Mouse (Mus musculus): Measurements from ENCODE around the gene Zfp384. TPM values are rescaled to one million over a fixed set of nuclear protein-coding genes. Genes with fewer than 3 reads are reported as not detected.

The Zfp384 gene
- polyA plus RNA-seq (2012; rRNA removed), result 103 and 130 TPM in 2 replicates
- polyA plus RNA-seq (2014; fragmentation: Nextera tagmentation; extraction: Ambion mirVana), result 12.4 and 14.6 TPM in 2 replicates

DNA sequence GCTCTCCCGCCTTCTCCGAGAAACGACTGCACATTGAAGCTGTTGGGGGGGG is at the start of gene Zfp384:
Gene Zfp384, plus strand, starts transcription at position 17 of the 52 bp plus-strand sequence.
- H3K4me1 ChIP-seq (ENCODE audit: control insufficient read depth, insufficient read depth, low read length), result peaks cover 11% of the 10 kb centered on the region
- peak within 1 kb of the TSS; percentile 72 for H3K4me2 ChIP-seq (replicated peaks; ENCODE audit: low read depth, low read length, severe bottlenecking)
- H3K27ac ChIP-seq (replicated peaks; ENCODE audit: low read depth, low read length), result peak within 1 kb of the TSS; percentile 98
- WGBS, result 0% methylated on average over 3 of the region's 3 CpGs
- H3K9me3 ChIP-seq (ENCODE audit: control insufficient read depth, low read length), result no peaks in the 10 kb centered on the region
- ATAC-seq (ENCODE audit: low FRiP score, low read depth) (no peak), DNase-seq (ENCODE audit: low spot score) (no peak)
- peaks cover 29% of the 10 kb centered on the region for H3K36me3 ChIP-seq (ENCODE audit: control insufficient read depth, insufficient read depth, low read length)
- H3K4me3 ChIP-seq (replicated peaks; ENCODE audit: low read length), result peak within 1 kb of the TSS; percentile 80
- TF ChIP-seq POLR2A (IDR thresholded peaks at IDR 0.05; ENCODE audit: borderline replicate concordance, extremely low read depth, insufficient read depth, insufficient read length), result no peak
- H3K9ac ChIP-seq (ENCODE audit: low read depth, low read length, severe bottlenecking), result peak within 1 kb of the TSS; percentile 93
- H3K27me3 ChIP-seq (ENCODE audit: control insufficient read depth, insufficient read depth, low read length), result no peaks in the 10 kb centered on the region

DNA sequence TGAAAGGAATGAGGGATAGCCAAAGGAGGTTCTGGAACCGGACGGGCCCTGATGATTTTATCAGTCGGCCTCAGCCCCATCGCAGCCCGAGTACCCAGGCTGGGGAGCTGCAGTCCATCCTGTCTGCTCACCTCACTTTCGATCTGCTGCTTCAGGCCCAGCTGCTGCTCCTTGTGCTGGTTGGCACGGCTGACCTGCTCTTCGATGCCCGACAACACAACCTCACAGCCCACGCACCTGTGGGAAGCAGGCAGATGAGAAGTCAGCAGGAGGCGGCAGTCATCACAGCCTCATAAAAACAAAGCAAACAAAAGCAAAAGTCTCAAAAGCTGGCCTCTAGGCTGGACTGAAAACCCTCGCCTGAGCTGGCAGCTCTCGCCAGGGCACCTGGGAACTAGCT is 49.0 kb upstream of the Zfp384 start:
- no peak overlapping the region for H3K27ac ChIP-seq (replicated peaks; ENCODE audit: low read depth, low read length)
- H3K27me3 ChIP-seq (ENCODE audit: control insufficient read depth, insufficient read depth, low read length), result no peaks in the 10 kb centered on the region
- no peak overlapping the region for H3K4me2 ChIP-seq (replicated peaks; ENCODE audit: low read depth, low read length, severe bottlenecking)
- DNase-seq (ENCODE audit: low spot score), result no peak
- no peaks in the 10 kb centered on the region for H3K9me3 ChIP-seq (ENCODE audit: control insufficient read depth, low read length)
- peaks cover 8% of the 10 kb centered on the region for H3K4me1 ChIP-seq (ENCODE audit: control insufficient read depth, insufficient read depth, low read length)
- TF ChIP-seq POLR2A (IDR thresholded peaks at IDR 0.05; ENCODE audit: borderline replicate concordance, extremely low read depth, insufficient read depth, insufficient read length), result no peak
- ATAC-seq (ENCODE audit: low FRiP score, low read depth), result no peak
- no peak overlapping the region for H3K4me3 ChIP-seq (replicated peaks; ENCODE audit: low read length)
- peaks cover 69% of the 10 kb centered on the region for H3K36me3 ChIP-seq (ENCODE audit: control insufficient read depth, insufficient read depth, low read length)
- H3K9ac ChIP-seq (ENCODE audit: low read depth, low read length, severe bottlenecking), result no peak overlapping the region
- WGBS, result 94% methylated on average over 13 of the region's 13 CpGs

DNA sequence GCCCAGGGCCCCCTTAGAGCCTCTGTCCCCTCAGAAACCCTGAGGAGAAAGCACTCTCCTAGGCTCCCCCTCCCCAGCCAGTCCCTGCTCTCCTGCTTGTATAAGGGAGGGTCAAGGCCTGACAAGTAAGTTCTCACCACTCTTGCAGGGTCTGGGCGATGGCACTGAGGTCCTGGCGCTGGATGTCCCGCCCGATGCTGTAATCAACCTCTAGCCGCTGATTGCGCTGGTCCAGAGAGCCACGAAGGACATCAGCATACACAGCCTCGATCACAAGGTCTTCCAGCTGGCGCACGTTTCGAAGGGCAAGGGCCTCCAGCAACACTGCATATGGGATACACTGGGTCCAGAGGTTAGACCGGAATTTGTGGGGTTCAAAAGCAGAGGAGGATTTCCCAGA is 47.9 kb upstream of the Zfp384 start:
- H3K4me3 ChIP-seq (replicated peaks; ENCODE audit: low read length), result no peak overlapping the region
- DNase-seq (ENCODE audit: low spot score) (no peak), ATAC-seq (ENCODE audit: low FRiP score, low read depth) (no peak)
- H3K4me2 ChIP-seq (replicated peaks; ENCODE audit: low read depth, low read length, severe bottlenecking), result no peak overlapping the region
- WGBS, result 93% methylated on average over 12 of the region's 12 CpGs
- no peak overlapping the region for H3K9ac ChIP-seq (ENCODE audit: low read depth, low read length, severe bottlenecking)
- H3K27me3 ChIP-seq (ENCODE audit: control insufficient read depth, insufficient read depth, low read length), result no peaks in the 10 kb centered on the region
- H3K27ac ChIP-seq (replicated peaks; ENCODE audit: low read depth, low read length), result no peak overlapping the region
- TF ChIP-seq POLR2A (IDR thresholded peaks at IDR 0.05; ENCODE audit: borderline replicate concordance, extremely low read depth, insufficient read depth, insufficient read length), result no peak
- peaks cover 63% of the 10 kb centered on the region for H3K36me3 ChIP-seq (ENCODE audit: control insufficient read depth, insufficient read depth, low read length)
- peaks cover 8% of the 10 kb centered on the region for H3K4me1 ChIP-seq (ENCODE audit: control insufficient read depth, insufficient read depth, low read length)
- H3K9me3 ChIP-seq (ENCODE audit: control insufficient read depth, low read length), result no peaks in the 10 kb centered on the region

DNA sequence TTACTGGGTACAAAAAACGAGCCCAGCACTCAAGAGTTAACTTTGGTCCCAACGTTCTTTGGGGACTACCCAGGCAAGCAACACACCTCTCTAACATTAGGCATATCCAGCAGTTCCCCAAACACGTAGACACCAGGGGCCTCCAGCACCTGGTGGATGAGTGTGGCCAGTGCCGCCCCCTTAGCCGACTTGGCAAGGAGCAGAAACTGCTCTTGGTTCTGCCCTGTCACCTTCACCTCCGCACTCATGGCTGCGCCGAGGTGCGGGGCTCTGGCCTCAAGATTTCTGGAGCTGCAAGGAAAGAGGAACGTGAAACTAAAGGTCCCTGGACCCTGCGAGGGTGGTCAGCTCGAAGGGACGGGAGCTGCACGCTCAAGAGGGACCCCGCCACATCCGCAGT is 44.3 kb upstream of the Zfp384 start:
- peaks cover 29% of the 10 kb centered on the region for H3K36me3 ChIP-seq (ENCODE audit: control insufficient read depth, insufficient read depth, low read length)
- H3K27me3 ChIP-seq (ENCODE audit: control insufficient read depth, insufficient read depth, low read length), result no peaks in the 10 kb centered on the region
- no peaks in the 10 kb centered on the region for H3K9me3 ChIP-seq (ENCODE audit: control insufficient read depth, low read length)
- no peak for ATAC-seq (ENCODE audit: low FRiP score, low read depth)
- peaks cover 11% of the 10 kb centered on the region for H3K4me1 ChIP-seq (ENCODE audit: control insufficient read depth, insufficient read depth, low read length)
- H3K9ac ChIP-seq (ENCODE audit: low read depth, low read length, severe bottlenecking), result peak overlapping the region; percentile 89
- H3K4me3 ChIP-seq (replicated peaks; ENCODE audit: low read length), result peak overlapping the region; percentile 85
- no peak for DNase-seq (ENCODE audit: low spot score)
- no peak for TF ChIP-seq POLR2A (IDR thresholded peaks at IDR 0.05; ENCODE audit: borderline replicate concordance, extremely low read depth, insufficient read depth, insufficient read length)
- WGBS, result 33% methylated on average over 16 of the region's 16 CpGs
- H3K4me2 ChIP-seq (replicated peaks; ENCODE audit: low read depth, low read length, severe bottlenecking), result peak overlapping the region; percentile 98
- H3K27ac ChIP-seq (replicated peaks; ENCODE audit: low read depth, low read length), result peak overlapping the region; percentile 89

DNA sequence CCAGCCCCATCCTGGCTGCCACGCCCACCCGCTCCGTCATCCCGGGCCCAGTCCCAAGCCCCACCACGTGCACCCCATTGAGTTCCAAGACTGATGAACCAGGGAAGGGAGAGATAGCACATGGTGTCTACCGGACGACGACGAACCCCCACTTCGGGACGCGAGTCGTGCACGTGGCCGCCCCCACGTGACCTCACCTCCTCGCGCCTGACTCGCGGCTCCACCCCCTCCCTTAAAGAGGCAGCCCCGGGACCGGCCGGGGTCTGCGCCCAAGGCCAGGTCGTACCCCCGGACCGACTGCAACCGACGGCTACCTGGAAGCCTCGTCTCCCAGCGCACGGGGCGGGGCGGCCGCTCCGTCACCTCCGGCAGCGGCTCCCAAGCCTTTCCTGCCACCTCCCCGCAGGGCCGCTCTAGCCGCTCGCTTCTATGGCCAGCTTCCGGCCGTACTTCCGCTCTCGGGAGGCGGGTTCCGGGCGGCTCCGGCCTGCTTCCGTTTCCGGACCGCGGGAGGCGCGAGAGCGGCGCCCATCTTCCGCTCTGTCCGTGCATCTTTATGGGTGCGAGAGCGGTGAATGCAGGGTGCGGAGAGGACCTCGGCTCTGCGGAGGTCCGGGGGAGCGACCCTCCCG is 43.7 kb upstream of the Zfp384 start, which contains the start of gene Cops7a:
Gene Cops7a, minus strand, starts transcription at position 451 of the 632 bp plus-strand sequence.
- peak; percentile 91; the same call in 1 of the 2 replicates for TF ChIP-seq POLR2A (IDR thresholded peaks at IDR 0.05; ENCODE audit: borderline replicate concordance, extremely low read depth, insufficient read depth, insufficient read length)
- under 1% methylated on average over 68 of the region's 68 CpGs for WGBS
- ATAC-seq (ENCODE audit: low FRiP score, low read depth), result peak; percentile 95

DNA sequence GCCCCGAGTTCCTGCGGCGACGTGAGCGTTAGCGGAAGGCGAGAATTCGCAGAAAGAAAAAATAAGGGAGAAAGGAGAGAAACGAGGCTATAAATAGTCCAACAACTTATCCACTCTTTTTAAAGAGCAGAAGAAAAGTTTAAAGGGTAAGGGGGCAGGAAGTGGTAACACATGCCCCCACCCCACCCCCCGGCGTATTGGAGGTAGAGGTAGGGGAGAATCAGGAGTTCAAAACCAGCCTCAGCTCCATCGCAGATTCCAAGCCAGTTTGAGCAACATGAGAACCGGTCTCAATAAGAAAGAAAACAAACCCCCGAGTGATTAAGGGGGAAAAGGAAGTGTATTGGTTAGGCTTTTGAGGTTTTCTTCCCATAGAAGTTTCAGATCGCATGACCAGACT is 43.2 kb upstream of the Zfp384 start:
- H3K4me2 ChIP-seq (replicated peaks; ENCODE audit: low read depth, low read length, severe bottlenecking), result peak overlapping the region; percentile 98
- TF ChIP-seq POLR2A (IDR thresholded peaks at IDR 0.05; ENCODE audit: borderline replicate concordance, extremely low read depth, insufficient read depth, insufficient read length), result no peak
- H3K4me1 ChIP-seq (ENCODE audit: control insufficient read depth, insufficient read depth, low read length), result peaks cover 11% of the 10 kb centered on the region
- H3K4me3 ChIP-seq (replicated peaks; ENCODE audit: low read length), result peak overlapping the region; percentile 85
- H3K27ac ChIP-seq (replicated peaks; ENCODE audit: low read depth, low read length), result peak overlapping the region; percentile 89
- peak overlapping the region; percentile 89 for H3K9ac ChIP-seq (ENCODE audit: low read depth, low read length, severe bottlenecking)
- H3K36me3 ChIP-seq (ENCODE audit: control insufficient read depth, insufficient read depth, low read length), result peaks cover 19% of the 10 kb centered on the region
- no peaks in the 10 kb centered on the region for H3K9me3 ChIP-seq (ENCODE audit: control insufficient read depth, low read length)
- WGBS, result 13% methylated on average over 15 of the region's 15 CpGs
- DNase-seq (ENCODE audit: low spot score) (no peak), ATAC-seq (ENCODE audit: low FRiP score, low read depth) (no peak)
- no peaks in the 10 kb centered on the region for H3K27me3 ChIP-seq (ENCODE audit: control insufficient read depth, insufficient read depth, low read length)

More for the DNA sequence above, 43.7 kb upstream of the Zfp384 start, which contains the start of gene Cops7a:
- no peaks in the 10 kb centered on the region for H3K27me3 ChIP-seq (ENCODE audit: control insufficient read depth, insufficient read depth, low read length)
- no peaks in the 10 kb centered on the region for H3K9me3 ChIP-seq (ENCODE audit: control insufficient read depth, low read length)
- peak within 1 kb of the TSS; percentile 89 for H3K27ac ChIP-seq (replicated peaks; ENCODE audit: low read depth, low read length)
- peak within 1 kb of the TSS; percentile 85 for H3K4me3 ChIP-seq (replicated peaks; ENCODE audit: low read length)
- H3K4me2 ChIP-seq (replicated peaks; ENCODE audit: low read depth, low read length, severe bottlenecking), result peak within 1 kb of the TSS; percentile 98
- H3K9ac ChIP-seq (ENCODE audit: low read depth, low read length, severe bottlenecking), result peak within 1 kb of the TSS; percentile 89
- DNase-seq (ENCODE audit: low spot score), result peak; percentile 91
- peaks cover 11% of the 10 kb centered on the region for H3K4me1 ChIP-seq (ENCODE audit: control insufficient read depth, insufficient read depth, low read length)
- peaks cover 23% of the 10 kb centered on the region for H3K36me3 ChIP-seq (ENCODE audit: control insufficient read depth, insufficient read depth, low read length)

Measured in limb, embryonic 14.5 days (tissue).